ENCODE assay signal across 19 mouse cellular contexts in genomic region chr7:118547451-118547850, GRCm38 (mm10). TPM values are rescaled to one million over a fixed set of nuclear protein-coding genes. Genes with fewer than 3 reads are reported as not detected.
"Had no signal": no experiment of that assay in that cellular context is flagged by ENCODE, and none has a peak within 500 bp of the region (broad histone marks: within the 10 kb centered on the region; RNA-seq: fewer than 3 reads in every experiment).

No protein-coding gene starts in this region.

- H3K4me3 ChIP-seq: hindbrain, embryonic 15.5 days; limb, embryonic 13.5 days; liver, embryonic 13.5 days had no signal

- H3K9ac ChIP-seq: hindbrain, embryonic 15.5 days; limb, embryonic 13.5 days; liver, embryonic 13.5 days had no signal

- H3K4me1 ChIP-seq: hindbrain, embryonic 15.5 days; limb, embryonic 13.5 days; liver, embryonic 13.5 days had no signal

- DNase-seq: kidney, adult 2 months; kidney, postnatal 36 days; liver, embryonic 13.5 days; lung, adult 2 months; lung, postnatal 14 days; lung, postnatal 4 days; midbrain, embryonic 14.5 days; right cerebral cortex, adult 18-20 months; right cerebral cortex, postnatal 25 days had no signal

- H3K27ac ChIP-seq: hindbrain, embryonic 15.5 days; kidney, postnatal 0 days; limb, embryonic 13.5 days; liver, embryonic 13.5 days; stomach, postnatal 0 days had no signal

- H3K9me3 ChIP-seq: hindbrain, embryonic 15.5 days; liver, embryonic 13.5 days had no signal

- ATAC-seq: intestine, postnatal 0 days had no signal

- H3K36me3 ChIP-seq: liver, embryonic 13.5 days had no signal

- H3K4me2 ChIP-seq: hindbrain, embryonic 15.5 days; limb, embryonic 13.5 days; liver, embryonic 13.5 days; midbrain, embryonic 11.5 days had no signal

- H3K27me3 ChIP-seq: hindbrain, embryonic 15.5 days; limb, embryonic 13.5 days; liver, embryonic 13.5 days had no signal

RNA-seq across cellular contexts. Expression of gene Tmc7, which starts 37.1 kb away (rescaled TPM):
- total RNA-seq: megakaryocyte-erythroid progenitor cell, adult 5-6 weeks had no signal

RNA-seq across cellular contexts. Expression of gene Tmc5, which starts 49.6 kb away (rescaled TPM):
- total RNA-seq: megakaryocyte progenitor cell, adult 5-6 weeks; megakaryocyte-erythroid progenitor cell, adult 5-6 weeks had no signal
- polyA plus RNA-seq: kidney, embryonic 14.5 days; liver, embryonic 13.5 days; spleen, adult 2 months had no signal
